Mouse (Mus musculus): ENCODE measurements at regions not wholly inside any gene's neighbourhood (a gene's known extent, or its start where the extent isn't known, plus 50 kb on each side); places are given as distances from the start of the nearest gene placed in this dataset.

DNA sequence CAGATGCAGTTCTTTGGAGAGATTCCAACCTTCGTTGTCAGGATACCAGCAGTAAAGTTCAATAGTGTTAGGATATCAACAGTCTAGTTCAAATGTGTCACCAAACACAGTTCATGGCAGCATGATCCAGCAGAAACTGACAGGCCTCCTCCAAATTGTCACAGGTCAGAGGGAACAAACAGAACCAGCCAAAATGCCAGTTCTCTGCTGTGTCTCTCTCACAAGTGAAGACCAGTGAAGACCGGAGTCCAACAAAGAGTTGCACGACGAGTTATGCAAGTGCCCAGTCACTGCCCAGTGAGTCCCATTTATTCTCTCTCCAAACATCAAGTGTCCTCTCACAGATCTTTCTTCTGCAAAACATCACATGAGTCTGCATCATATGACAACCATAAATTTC lies 293.4 kb upstream of the Sstr1 start:
- TF ChIP-seq HCFC1 (IDR thresholded peaks at IDR 0.05; ENCODE audit: borderline replicate concordance, insufficient read depth, low read length) = no peak
- no peak for TF ChIP-seq CHD2 (IDR thresholded peaks at IDR 0.05; ENCODE audit: low read depth, low read length)
- no peak for TF ChIP-seq ZNF384 (IDR thresholded peaks at IDR 0.05; ENCODE audit: low read depth, low read length)
- TF ChIP-seq ZC3H11A (IDR thresholded peaks at IDR 0.05; ENCODE audit: borderline replicate concordance, low read depth, low read length) = no peak
- TF ChIP-seq MAFK (IDR thresholded peaks at IDR 0.05; ENCODE audit: insufficient read depth, low read depth, low read length) = no peak
- in situ Hi-C loops (cut with MboI; ENCODE audit: low sequenced_read_pairs in 2 of 2, unreplicated experiment in 2 of 2) = no loop called here

DNA sequence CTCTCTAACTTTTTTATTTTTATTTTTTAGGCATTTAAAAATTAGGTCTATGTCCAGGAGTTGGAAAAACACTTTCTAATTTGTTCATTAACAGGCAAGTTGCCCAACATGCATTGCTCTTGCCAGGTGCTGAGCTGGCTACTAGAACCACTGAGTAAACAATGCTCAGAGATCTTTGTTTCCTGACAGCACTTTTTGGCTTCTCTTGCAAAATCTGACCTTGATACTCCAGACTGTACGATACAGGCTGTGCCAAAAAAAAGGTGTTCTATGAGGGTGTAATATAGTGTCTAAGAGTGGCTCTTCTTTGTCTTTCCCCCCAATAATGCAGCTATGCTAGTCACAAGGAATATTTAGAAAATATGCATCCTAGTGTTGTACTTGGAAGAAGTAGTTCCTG lies 289.5 kb upstream of the Sstr1 start:
- Histone ChIP-seq H3K9ac (ENCODE audit: insufficient read depth, low read depth, low read length, poor library complexity, severe bottlenecking) (no peak overlapping the region), H3K4me3 (ENCODE audit: insufficient read depth in 1 of 2, low read depth in 1 of 2, low read length in 2 of 2, poor library complexity in 1 of 2, severe bottlenecking in 1 of 2) (no peak overlapping the region), H3K36me3 (ENCODE audit: control insufficient read depth, insufficient read depth, low read length, poor library complexity, severe bottlenecking) (no peaks in the 10 kb centered on the region), H3K27ac (ENCODE audit: insufficient read depth, low read depth, low read length, poor library complexity, severe bottlenecking) (no peak overlapping the region), H3K9me3 (ENCODE audit: control insufficient read depth, insufficient read depth, low read depth, low read length) (no peaks in the 10 kb centered on the region), H3K4me1 (ENCODE audit: control insufficient read depth in 2 of 2, insufficient read depth in 2 of 2, low read length in 2 of 2, poor library complexity in 1 of 2) (no peaks in the 10 kb centered on the region)
- no peak for TF ChIP-seq ZC3H11A (IDR thresholded peaks at IDR 0.05; ENCODE audit: borderline replicate concordance, low read depth, low read length)
- no peak for TF ChIP-seq MAFK (IDR thresholded peaks at IDR 0.05; ENCODE audit: insufficient read depth, low read depth, low read length)
- TF ChIP-seq CHD2 (IDR thresholded peaks at IDR 0.05; ENCODE audit: low read depth, low read length) = no peak
- TF ChIP-seq HCFC1 (IDR thresholded peaks at IDR 0.05; ENCODE audit: borderline replicate concordance, insufficient read depth, low read length) = no peak
- no peak for TF ChIP-seq ZNF384 (IDR thresholded peaks at IDR 0.05; ENCODE audit: low read depth, low read length)
- DNase-seq (ENCODE audit: low read depth, low spot score) = no peak
- in situ Hi-C loops (cut with MboI; ENCODE audit: low sequenced_read_pairs in 2 of 2, unreplicated experiment in 2 of 2) = no loop called here

More for the DNA sequence above, 293.4 kb upstream of the Sstr1 start:
- Histone ChIP-seq H3K4me1 (ENCODE audit: control insufficient read depth in 2 of 2, insufficient read depth in 2 of 2, low read length in 2 of 2, poor library complexity in 1 of 2) (no peaks in the 10 kb centered on the region), H3K4me3 (ENCODE audit: insufficient read depth in 1 of 2, low read depth in 1 of 2, low read length in 2 of 2, poor library complexity in 1 of 2, severe bottlenecking in 1 of 2) (no peak overlapping the region), H3K36me3 (ENCODE audit: control insufficient read depth, insufficient read depth, low read length, poor library complexity, severe bottlenecking) (no peaks in the 10 kb centered on the region), H3K9me3 (ENCODE audit: control insufficient read depth, insufficient read depth, low read depth, low read length) (no peaks in the 10 kb centered on the region), H3K9ac (ENCODE audit: insufficient read depth, low read depth, low read length, poor library complexity, severe bottlenecking) (no peak overlapping the region), H3K27ac (ENCODE audit: insufficient read depth, low read depth, low read length, poor library complexity, severe bottlenecking) (no peak overlapping the region)
- DNase-seq (ENCODE audit: low read depth, low spot score) = no peak

DNA sequence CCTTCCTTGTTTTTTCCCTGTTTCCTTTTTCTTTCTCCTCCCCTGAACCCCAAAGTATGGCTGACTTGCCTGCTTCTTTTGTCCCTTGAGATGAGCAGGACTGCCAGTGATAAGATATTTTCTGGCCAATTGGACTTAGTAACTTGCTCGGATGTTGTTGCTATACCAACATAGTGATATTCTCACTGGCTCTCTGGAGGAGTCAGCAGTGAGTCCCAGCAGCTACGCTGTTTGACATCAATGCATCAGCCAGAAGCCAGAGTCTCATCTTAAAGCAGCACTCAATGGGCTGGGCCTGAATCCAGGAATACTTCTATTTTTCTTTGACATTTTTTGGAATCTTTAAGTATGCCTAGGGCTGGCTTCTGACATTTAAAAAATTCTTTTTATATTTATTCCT lies 287.1 kb upstream of the Sstr1 start:
- Histone ChIP-seq H3K9me3 (ENCODE audit: control insufficient read depth, insufficient read depth, low read depth, low read length) (no peaks in the 10 kb centered on the region), H3K4me3 (ENCODE audit: insufficient read depth in 1 of 2, low read depth in 1 of 2, low read length in 2 of 2, poor library complexity in 1 of 2, severe bottlenecking in 1 of 2) (no peak overlapping the region), H3K9ac (ENCODE audit: insufficient read depth, low read depth, low read length, poor library complexity, severe bottlenecking) (no peak overlapping the region), H3K4me1 (ENCODE audit: control insufficient read depth in 2 of 2, insufficient read depth in 2 of 2, low read length in 2 of 2, poor library complexity in 1 of 2) (no peaks in the 10 kb centered on the region), H3K36me3 (ENCODE audit: control insufficient read depth, insufficient read depth, low read length, poor library complexity, severe bottlenecking) (no peaks in the 10 kb centered on the region), H3K27ac (ENCODE audit: insufficient read depth, low read depth, low read length, poor library complexity, severe bottlenecking) (no peak overlapping the region)
- DNase-seq (ENCODE audit: low read depth, low spot score) = no peak
- in situ Hi-C loops (cut with MboI; ENCODE audit: low sequenced_read_pairs in 2 of 2, unreplicated experiment in 2 of 2) = no loop called here
- TF ChIP-seq MAFK (IDR thresholded peaks at IDR 0.05; ENCODE audit: insufficient read depth, low read depth, low read length) (no peak), HCFC1 (IDR thresholded peaks at IDR 0.05; ENCODE audit: borderline replicate concordance, insufficient read depth, low read length) (no peak), CHD2 (IDR thresholded peaks at IDR 0.05; ENCODE audit: low read depth, low read length) (no peak), ZC3H11A (IDR thresholded peaks at IDR 0.05; ENCODE audit: borderline replicate concordance, low read depth, low read length) (no peak), ZNF384 (IDR thresholded peaks at IDR 0.05; ENCODE audit: low read depth, low read length) (no peak)

DNA sequence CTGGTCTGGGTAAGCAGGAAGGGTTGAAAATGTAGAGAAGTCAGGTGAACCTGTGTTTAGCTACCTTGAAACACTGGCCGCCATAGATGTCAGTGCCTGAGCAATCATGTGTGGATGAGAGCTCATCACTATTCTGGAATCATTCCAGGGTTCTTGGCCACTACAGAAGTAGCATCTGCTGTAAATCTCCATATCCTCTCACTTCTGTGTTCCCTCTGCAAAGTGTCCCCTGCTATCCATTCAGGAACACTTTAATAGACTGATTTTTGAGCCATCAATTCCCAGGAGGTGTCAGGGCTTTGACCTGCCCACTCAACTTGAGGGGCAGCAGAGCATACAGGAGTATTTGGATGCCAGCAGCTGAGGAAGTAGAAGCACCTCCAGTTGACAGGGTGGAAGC lies 284.7 kb upstream of the Sstr1 start:
- in situ Hi-C loops (cut with MboI; ENCODE audit: low sequenced_read_pairs in 2 of 2, unreplicated experiment in 2 of 2) = no loop called here
- no peaks in the 10 kb centered on the region for H3K4me1 ChIP-seq (ENCODE audit: control insufficient read depth in 2 of 2, insufficient read depth in 2 of 2, low read length in 2 of 2, poor library complexity in 1 of 2)

DNA sequence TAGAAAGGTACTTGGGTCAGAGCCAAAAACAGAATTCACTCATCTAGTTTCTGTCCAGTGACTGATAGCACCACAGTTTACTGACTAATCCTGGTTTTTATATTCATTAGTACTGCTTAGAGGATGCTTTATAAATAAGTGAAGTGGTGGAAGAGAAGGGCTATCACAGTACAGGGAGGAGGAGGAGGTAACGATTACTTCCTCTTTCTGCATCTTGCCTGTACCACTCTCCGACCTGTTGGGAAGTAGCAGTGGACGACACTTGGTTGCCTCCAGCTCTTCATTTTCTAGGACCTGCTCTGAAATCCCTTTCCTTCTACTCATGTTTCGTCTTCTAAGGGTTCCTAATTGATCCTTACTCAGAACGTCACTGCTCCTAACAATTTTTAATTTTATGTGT lies 283.5 kb upstream of the Sstr1 start:
- Histone ChIP-seq H3K9ac (ENCODE audit: insufficient read depth, low read depth, low read length, poor library complexity, severe bottlenecking) (no peak overlapping the region), H3K4me1 (ENCODE audit: control insufficient read depth in 2 of 2, insufficient read depth in 2 of 2, low read length in 2 of 2, poor library complexity in 1 of 2) (no peaks in the 10 kb centered on the region), H3K36me3 (ENCODE audit: control insufficient read depth, insufficient read depth, low read length, poor library complexity, severe bottlenecking) (no peaks in the 10 kb centered on the region), H3K4me3 (ENCODE audit: insufficient read depth in 1 of 2, low read depth in 1 of 2, low read length in 2 of 2, poor library complexity in 1 of 2, severe bottlenecking in 1 of 2) (no peak overlapping the region), H3K9me3 (ENCODE audit: control insufficient read depth, insufficient read depth, low read depth, low read length) (no peaks in the 10 kb centered on the region), H3K27ac (ENCODE audit: insufficient read depth, low read depth, low read length, poor library complexity, severe bottlenecking) (no peak overlapping the region)
- in situ Hi-C loops (cut with MboI; ENCODE audit: low sequenced_read_pairs in 2 of 2, unreplicated experiment in 2 of 2) = no loop called here
- TF ChIP-seq HCFC1 (IDR thresholded peaks at IDR 0.05; ENCODE audit: borderline replicate concordance, insufficient read depth, low read length) = no peak
- TF ChIP-seq ZNF384 (IDR thresholded peaks at IDR 0.05; ENCODE audit: low read depth, low read length) = no peak
- TF ChIP-seq ZC3H11A (IDR thresholded peaks at IDR 0.05; ENCODE audit: borderline replicate concordance, low read depth, low read length) = no peak
- no peak for TF ChIP-seq CHD2 (IDR thresholded peaks at IDR 0.05; ENCODE audit: low read depth, low read length)
- no peak for TF ChIP-seq MAFK (IDR thresholded peaks at IDR 0.05; ENCODE audit: insufficient read depth, low read depth, low read length)
- DNase-seq (ENCODE audit: low read depth, low spot score) = no peak

More for the DNA sequence above, 284.7 kb upstream of the Sstr1 start:
- Histone ChIP-seq H3K4me3 (ENCODE audit: insufficient read depth in 1 of 2, low read depth in 1 of 2, low read length in 2 of 2, poor library complexity in 1 of 2, severe bottlenecking in 1 of 2) (no peak overlapping the region), H3K9ac (ENCODE audit: insufficient read depth, low read depth, low read length, poor library complexity, severe bottlenecking) (no peak overlapping the region), H3K36me3 (ENCODE audit: control insufficient read depth, insufficient read depth, low read length, poor library complexity, severe bottlenecking) (no peaks in the 10 kb centered on the region), H3K9me3 (ENCODE audit: control insufficient read depth, insufficient read depth, low read depth, low read length) (no peaks in the 10 kb centered on the region), H3K27ac (ENCODE audit: insufficient read depth, low read depth, low read length, poor library complexity, severe bottlenecking) (no peak overlapping the region)
- DNase-seq (ENCODE audit: low read depth, low spot score) = no peak
- TF ChIP-seq MAFK (IDR thresholded peaks at IDR 0.05; ENCODE audit: insufficient read depth, low read depth, low read length) (no peak), HCFC1 (IDR thresholded peaks at IDR 0.05; ENCODE audit: borderline replicate concordance, insufficient read depth, low read length) (no peak), ZNF384 (IDR thresholded peaks at IDR 0.05; ENCODE audit: low read depth, low read length) (no peak), CHD2 (IDR thresholded peaks at IDR 0.05; ENCODE audit: low read depth, low read length) (no peak), ZC3H11A (IDR thresholded peaks at IDR 0.05; ENCODE audit: borderline replicate concordance, low read depth, low read length) (no peak)
